Mouse (Mus musculus): ENCODE data around the gene Atrip.

Gene Atrip

DNA sequence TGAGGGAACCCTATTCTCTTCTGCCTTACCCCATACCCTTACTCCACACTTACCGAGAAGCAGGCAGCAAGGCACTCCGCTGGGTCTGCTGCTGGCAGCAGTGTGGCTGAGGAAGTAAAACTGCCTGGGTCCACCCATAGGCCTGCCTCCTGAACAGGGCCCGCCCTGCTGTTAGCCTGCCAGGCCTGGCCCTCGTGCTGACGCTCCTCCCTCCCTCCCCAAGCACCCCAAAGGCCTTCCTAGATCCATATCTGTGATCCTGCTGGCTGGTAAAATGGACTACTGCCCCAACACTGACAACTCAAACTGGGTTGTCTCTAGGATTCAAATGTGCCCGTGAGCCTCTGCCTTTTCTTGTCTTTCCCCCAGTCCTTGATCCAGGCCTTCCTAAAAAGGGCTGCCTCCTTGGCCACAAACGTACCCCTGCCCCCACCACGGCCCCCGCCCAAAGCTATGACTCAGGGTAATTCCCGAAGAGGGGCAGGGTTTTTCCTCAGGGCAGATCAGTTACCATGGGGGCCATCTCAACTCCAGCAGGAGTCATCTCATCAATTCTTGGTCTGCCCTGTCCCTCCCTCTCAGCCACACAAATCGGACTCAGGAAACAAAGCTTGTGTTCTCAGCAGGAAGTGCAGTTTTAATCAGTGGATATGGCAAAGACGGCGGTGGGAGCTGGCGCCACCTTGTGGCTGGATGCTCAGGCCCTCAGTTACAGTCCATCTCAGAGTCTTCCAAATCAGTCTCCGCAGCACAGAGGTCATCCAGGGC is 14.6 kb downstream of the Atrip start, which contains the start of gene Trex1:
Trex1 (minus strand) TSS at position 599 of the 768 bp plus-strand sequence.
- in situ Hi-C loops (cut with MboI; ENCODE audit: low sequenced_read_pairs): no loop called here

DNA sequence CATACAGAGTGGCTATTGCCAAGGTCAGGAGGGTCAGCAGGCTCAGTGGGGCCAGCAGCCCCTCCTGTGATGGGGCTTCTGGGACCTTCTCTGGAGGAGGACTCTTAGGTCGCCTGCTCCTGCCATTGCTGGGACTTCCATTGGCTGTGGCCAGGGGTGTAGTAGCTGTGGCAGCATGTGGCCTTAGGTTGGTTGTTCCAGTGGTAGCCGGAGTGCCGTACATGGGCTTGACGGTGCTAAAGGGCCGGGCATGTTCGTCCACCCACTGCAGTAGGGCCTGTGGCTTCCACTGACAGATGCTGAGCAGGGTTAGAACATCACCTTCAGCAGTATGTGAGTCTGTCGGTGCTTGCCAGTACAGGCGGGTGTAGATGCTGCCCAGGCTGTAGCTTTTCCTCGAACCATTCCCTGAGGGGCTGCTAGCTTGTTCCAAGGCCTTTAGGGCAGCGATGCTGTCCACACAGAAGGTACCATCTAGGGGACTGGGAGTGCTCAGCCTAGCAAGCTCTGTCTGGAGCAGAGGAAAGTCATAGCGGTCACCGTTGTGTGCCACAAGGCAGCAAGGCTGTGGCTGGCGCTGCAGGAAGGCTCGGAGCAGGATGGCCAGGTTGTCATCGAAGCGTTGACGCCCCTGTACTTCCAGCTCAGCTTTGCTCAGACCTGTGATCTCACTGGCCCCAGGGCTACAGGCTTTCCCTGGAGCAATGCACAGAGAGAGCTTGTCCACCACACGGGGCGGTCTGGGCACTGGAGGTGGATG is 15.7 kb downstream of the Atrip start:
- in situ Hi-C loops (cut with MboI; ENCODE audit: low sequenced_read_pairs): no loop called here

DNA sequence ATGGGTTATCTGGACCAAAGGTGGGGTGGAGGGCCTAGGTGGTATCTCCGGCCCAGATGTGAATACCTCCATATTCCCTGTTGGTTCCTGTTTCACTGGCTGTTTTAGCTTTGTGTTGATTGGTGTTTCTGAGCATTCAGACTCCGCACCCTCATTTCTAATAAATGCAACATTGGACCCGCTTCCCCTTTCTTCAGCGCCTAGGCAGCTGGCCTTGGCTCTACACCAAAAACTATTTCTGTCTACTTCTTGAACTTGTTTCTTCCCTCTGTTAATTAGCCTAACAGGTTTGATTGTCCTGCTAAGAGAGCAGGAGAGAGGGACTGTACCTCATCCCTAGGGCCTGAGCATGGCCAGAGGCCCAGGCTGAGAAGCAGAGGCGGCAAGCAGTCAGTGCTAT is 16.4 kb downstream of the Atrip start:
- in situ Hi-C loops (cut with MboI; ENCODE audit: low sequenced_read_pairs): no loop called here

DNA sequence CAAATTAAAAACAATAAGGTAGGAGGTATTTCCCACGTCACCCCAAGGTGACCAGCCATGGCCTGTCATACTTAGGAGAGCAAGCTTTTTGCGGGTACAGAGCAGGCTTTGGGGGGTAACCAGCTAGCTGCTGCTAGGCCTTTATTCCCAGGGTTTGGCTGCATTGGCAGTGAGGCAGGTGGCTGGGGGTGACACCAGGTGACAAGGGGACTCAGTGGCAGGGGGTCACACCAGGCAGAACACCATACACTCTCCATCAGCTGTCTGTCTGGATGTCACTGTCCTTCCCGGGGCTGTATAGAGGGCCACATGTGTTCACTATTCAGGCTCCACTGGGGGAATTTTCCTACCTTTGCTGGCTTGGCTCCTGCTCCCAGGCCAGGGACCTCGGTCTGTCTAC is 17.0 kb downstream of the Atrip start:
- in situ Hi-C loops (cut with MboI; ENCODE audit: low sequenced_read_pairs): no loop called here

DNA sequence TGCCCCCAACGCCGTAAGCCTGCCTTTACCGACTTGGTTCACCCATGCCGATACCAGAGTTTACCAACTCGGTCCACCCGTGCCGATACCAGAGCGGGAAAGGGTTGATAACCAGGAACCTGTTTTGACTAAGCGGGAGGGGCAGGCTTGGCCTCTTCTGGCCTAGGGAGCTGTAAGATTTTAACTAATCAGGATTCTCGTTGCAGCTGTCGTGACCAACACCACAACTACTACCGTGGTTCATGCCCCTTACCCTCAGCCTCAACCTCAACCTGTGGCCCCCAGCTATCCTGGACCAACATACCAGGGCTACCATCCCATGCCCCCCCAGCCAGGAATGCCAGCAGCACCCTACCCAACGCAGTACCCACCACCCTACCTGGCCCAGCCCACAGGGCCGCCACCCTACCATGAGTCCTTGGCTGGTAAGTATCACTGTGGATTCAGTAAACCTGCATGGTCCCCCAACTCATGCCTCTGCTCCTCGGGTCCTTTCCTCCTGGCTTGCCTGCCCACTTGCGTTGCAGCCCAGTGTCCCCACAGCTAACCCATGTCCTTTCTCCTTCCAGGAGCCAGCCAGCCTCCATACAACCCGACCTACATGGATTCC is 17.7 kb downstream of the Atrip start:
- in situ Hi-C loops (cut with MboI; ENCODE audit: low sequenced_read_pairs): no loop called here

DNA sequence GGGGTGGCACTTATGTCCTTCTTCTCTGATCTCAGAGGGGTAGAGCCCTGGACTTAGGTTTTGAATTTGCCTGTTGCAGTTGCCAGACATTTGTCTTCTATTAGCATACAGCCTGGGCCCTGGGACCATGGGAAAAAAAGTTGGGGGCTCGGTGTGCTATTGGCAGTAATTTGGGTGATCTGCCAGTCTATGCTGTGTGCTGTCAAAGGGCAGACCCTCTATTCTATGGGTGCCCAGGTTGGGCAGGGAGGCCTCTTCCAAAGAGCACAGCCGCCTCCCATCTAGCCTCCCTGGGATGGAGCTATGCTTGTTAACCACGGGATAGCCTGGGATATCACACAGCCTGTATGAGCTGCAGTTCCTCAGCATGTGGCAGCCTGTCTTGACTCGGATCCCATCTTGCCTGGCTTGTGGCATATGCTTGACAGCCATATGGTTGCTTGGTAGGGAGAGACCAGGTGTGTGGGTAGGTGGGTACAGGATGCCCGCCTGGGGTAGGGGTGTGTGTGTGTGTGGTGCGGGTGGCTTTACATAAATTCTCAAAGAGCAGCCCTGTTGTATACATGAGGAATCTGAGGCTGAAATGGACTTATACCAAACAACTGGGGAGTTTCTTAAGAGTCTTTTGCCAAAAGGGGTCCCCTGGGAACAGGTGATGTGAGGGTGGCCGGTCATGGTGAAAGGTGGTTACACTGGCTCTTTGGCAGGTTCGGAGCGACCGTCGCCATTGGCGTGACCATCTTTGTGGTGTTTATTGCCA is 18.5 kb downstream of the Atrip start:
- in situ Hi-C loops (cut with MboI; ENCODE audit: low sequenced_read_pairs): no loop called here

DNA sequence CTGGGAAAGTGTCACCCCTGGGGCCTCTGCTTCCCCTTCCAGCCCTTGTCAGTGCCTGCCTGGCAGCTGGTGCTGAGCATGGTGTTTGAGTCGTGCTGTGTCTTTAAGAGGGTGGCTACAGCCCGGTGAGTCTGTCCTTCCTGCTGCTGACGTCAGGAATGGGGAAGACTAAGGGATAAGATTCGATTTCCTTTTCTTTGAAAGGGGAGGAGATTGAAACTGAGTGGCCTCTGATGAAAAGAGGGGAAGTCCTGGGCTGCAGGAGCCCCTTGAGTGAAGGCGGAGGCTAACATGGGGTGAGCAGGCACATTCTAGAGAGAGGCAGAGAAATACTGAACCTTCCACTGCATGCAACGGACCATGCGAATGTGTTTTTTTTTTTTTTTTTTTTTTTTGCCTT is 19.2 kb downstream of the Atrip start:
- in situ Hi-C loops (cut with MboI; ENCODE audit: low sequenced_read_pairs): no loop called here

DNA sequence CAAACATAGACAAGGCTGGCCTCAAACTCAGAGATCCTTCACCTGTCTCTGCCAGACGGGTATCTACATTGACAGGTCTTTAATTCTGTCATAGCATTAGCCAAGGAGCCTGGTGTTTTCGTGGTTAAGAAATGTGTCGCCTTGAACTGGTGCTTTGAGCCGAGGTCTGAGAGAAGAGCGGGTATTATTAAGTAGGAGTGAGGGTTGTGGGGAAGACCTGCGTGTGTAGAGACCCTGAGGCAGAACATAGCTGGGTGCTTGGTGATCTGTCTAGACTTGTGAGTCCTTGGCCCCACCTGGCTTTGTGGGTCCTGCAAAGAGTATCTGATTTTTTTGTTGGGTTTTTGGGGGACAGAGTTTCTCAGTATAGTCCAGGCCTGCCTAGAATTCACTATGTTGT is 20.1 kb downstream of the Atrip start:
- in situ Hi-C loops (cut with MboI; ENCODE audit: low sequenced_read_pairs): no loop called here

DNA sequence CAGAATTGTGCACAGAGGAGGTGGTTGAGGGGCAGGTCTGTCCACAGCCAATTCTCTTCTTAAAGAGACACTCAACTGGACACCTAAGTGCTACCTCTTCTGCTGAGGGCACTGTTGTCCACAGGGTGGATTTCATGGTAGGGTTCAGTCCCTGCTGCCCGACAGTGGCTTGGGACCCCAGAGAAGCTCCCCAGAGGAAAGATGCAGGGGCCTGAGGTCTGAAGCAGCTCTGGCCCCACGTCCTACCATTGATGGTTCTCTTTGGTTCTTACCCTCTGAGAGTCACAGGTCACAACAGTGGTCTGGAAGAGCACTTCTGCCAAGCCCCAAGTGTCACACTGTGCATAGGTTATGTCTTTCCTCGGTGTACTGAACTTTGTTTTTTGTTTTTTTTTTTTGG is 20.6 kb downstream of the Atrip start:
- in situ Hi-C loops (cut with MboI; ENCODE audit: low sequenced_read_pairs): no loop called here

DNA sequence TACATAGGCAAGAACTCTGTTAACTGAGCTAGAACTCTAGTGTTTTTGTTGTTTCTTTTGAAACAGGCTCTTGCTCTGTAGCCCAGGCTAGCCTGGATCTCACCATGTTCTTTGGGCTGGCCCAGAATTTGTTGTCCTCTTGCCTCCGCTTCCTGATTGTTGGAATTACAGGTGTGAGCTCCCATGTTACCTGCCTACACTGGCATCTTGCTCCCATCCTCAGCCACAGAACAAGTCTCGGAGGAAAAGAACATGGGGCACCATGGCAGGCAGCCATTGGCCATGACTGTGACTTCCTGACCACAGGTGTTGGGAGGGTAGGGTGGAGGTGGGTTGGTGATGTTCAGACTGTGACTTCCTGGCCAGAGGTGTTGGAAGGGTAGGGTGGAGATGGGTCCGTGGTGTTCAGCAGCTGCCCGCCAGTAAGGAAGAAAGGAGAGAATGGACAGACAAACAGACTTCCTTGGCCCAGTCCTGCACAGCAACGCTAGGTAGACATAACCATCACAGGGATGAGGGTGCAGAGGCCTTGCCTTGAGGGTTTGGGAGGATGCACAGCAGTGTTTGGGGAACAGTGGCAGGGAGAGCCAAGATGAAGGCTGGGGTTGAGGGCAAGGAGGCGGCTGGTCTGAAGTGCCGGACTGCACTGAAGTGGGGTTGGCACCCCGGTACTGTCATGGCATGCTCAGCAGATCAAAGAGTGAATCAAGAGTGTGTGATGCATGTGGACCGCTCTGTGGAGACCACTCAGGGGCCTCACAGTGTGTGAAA is 21.2 kb downstream of the Atrip start:
- in situ Hi-C loops (cut with MboI; ENCODE audit: low sequenced_read_pairs): no loop called here

DNA sequence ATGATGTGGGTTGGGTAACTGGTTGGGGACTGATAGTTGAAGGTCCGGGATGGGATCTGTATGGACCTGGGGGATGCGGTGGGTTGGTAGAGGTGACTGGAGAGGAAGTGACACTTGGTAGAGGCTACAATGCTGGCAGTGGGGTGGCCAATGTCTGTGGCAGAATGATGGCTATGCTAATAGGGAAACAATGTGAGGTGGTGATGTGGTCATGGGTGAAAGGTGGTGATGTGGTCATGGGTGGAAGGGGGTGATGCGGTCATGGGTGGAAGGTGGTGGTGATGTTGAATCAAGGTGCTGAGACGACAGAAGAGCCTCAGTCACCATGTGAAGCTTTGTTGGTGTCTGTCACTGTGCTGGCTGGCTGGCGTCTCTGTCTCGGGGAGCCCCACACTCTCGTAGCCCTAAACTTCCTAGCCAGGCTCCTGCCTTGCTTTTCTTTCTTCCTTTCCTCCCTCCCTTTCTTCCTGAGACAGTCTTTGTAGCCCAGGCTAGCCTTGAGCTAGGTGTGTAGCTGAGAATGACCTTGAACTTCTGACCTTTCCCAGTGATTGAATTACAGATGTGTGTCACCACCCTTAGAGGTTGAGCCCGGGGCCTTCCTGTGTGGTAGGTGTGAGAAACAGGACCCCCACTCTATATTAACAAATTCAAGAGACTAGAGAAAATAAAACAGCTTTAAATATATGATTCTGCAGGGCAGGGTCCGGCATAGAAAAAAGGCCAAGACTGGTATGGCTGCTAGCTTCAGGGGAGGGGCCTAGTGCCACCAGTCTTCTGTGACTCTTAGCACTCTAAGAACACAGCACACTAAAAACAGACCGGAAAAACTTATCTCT is 22.1 kb downstream of the Atrip start:
- in situ Hi-C loops (cut with MboI; ENCODE audit: low sequenced_read_pairs): no loop called here

DNA sequence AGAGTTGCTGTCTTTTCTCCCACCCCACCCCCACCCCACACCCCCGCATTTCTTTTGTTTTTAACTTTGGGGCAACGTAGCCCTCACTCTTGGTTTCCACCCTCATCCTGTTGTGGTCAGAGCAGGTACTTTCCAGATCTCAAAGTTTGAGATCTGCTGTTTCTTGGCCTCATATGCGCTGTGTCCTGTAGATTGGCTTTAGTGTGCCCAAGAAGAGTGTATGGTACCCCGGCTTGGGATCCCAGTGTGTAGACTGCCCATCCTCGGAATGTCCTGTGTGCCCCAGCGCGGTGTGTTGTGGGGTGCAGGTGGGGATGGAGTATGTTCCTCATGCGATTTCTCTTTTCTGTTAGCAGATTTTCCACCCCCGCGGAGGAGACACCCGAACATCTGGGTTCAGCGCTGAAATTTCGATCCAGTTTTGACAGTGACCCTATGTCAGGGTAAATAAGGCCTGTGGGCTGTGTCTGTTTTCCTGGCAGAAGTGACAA is 22.9 kb downstream of the Atrip start:
- in situ Hi-C loops (cut with MboI; ENCODE audit: low sequenced_read_pairs): no loop called here

DNA sequence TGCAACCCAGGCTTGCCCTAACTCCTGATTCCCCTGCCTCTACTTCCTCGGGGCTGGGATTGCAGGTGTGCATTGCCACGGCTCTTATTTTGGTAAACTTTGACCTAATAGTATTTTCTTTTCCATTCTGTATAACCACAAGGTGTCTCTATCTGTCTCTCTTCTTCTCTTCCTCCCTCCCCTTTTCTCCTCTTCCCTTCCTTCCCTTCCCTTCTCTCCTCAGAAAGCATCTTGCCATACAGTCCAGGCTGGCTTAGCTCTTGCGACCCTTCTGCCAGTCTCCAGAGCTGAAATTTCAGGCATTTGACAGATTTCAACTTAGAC is 23.3 kb downstream of the Atrip start:
- in situ Hi-C loops (cut with MboI; ENCODE audit: low sequenced_read_pairs): no loop called here

DNA sequence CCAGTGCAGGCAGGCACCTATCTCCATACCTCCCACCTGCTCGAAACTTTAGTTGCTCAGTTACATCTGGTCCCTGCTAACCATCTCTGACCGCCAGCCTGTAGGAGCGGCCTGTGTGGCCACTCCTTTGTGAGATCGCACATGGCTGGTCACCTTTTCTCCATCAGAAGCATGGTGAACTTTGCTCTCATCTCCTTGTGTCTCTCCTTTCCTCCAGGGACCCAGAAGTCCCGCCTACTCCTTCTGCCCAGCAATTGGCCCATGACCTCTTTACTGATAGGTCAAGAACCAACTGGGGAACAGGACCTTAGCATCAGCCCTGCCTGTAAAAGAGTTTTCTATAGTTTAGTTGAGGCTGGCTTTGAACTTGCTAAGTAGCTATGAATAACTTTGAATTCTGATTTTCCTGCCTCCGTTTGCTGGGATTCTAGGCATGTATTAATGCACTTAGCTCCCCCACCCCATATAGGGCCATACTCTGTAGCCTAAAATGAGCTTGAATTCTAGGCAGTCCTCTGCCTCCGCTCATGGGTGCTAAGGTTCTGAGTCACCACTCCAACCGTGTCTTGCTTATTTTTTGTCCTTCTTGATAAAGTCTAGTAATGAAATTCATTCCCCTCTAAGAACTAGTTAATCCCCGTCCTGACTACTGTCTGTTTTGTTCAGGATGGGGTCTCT is 23.8 kb downstream of the Atrip start:
- in situ Hi-C loops (cut with MboI; ENCODE audit: low sequenced_read_pairs): no loop called here

DNA sequence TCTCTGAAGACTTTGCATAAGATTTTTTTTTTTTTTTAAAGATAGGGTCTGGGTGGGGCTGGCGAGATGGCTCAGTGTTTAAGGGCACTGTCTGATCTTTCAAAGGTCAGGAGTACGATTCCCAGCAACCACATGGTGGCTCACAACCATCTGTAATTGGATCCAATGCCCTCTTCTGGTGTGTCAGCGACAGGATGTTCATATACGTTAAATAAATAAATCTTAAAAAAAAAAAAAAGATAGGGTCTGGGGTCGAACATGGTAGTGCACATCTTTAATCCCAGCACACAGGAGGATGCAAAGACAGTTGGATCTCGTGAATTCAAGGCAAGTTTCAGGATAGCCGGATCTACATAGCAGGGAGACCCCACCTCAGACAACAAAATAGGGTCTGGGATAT is 24.6 kb downstream of the Atrip start:
- in situ Hi-C loops (cut with MboI; ENCODE audit: low sequenced_read_pairs): no loop called here

DNA sequence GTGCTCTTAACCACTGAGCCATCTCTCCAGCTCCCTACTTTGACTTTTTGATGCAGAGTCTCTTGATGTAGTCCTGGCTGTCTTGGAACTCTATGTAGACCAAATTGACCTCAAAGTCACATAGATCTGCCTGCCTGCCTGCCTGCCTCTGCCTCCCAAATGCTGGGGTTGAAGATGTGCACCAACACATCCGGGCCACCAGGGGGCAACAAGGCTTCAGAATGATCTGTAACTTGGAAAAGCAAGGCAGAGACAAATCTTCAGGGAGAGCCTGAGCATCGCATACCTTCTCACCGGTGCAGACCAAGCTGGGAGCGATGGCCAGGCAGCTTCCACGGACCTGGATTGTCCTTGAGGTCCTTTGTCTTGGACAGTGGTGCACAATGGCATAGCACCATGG is 27.6 kb downstream of the Atrip start:
- in situ Hi-C loops (cut with MboI; ENCODE audit: low sequenced_read_pairs): no loop called here

DNA sequence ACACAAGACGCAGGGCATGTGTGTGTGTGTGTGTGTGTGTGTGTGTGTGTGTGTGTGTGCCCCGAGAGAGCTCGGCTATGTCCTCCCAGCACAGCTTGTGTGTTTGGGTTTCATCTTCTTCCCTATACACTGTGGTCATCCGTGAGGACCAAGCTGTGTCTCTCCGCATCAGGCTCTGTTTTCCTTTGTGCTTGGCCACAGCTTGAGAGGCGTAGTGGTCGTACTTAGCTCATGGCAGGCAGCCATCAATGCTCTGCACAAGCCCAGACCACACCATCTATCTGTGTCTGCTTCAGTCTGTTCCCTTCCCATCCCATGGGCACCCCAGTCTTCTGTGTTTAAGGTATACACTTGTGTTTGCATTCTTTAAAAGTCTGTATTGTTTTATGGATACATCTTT is 32.6 kb downstream of the Atrip start:
- in situ Hi-C loops (cut with MboI; ENCODE audit: low sequenced_read_pairs): no loop called here

DNA sequence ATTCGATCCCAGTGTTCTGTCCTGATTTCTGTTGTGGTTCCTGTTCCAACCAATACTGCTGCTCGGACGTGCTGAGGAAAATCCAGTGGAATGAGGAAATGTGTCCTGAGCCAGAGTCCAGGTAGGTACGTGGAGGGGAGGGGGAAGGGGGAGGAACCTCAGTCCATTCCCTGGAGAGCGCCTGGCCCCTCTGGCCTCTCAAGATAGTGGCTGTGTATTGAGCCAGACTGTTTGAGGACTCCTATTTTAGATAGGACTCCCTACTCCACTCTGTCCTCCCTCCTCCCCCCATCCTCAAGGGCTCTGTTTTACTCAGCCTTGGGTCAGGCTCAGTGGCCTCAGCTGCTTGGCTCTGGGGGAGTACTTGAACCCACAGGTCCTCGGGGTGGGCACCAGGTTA is 33.0 kb downstream of the Atrip start:
- in situ Hi-C loops (cut with MboI; ENCODE audit: low sequenced_read_pairs): no loop called here

DNA sequence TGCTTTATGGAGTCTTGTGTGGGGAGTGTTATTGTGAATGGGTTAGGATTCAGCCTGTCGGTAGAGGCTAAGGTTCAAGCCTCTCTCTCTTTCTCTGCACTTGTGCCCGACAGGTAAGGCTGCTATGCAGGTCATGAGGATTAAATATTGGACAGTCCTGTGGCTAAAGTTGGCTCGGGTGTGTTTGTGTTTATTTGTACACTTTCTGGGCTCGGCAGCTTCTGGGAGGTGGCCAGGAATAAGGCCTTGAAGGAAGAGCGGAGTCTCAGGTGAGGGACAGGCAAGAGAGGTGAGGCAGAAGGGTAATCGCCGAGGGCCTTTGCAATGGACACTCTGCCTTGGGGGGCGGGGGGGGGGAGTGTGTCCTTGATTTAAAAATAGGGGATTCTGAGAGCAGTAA is 33.7 kb downstream of the Atrip start:
- in situ Hi-C loops (cut with MboI; ENCODE audit: low sequenced_read_pairs): no loop called here
